Mouse (Mus musculus) kidney, postnatal 0 days (tissue): Measurements from ENCODE around the gene Elfn1. TPM values are rescaled to one million over a fixed set of nuclear protein-coding genes. Genes with fewer than 3 reads are reported as not detected.
A peak's percentile ranks its signal among the peaks of the same experiment; 100 is the strongest.

Experiments
- ATAC-seq: fragments of 200-750 bp; cut with Nextera tagmentation; replicated peaks from 2 replicates; pipeline ENCODE4 v1.8.0; 2017; ENCODE audit warnings: low read depth, moderate number of reproducible peaks, moderate TSS enrichment, moderate library complexity; ENCODE audit not compliant: low FRiP score
- DNase-seq: peaks from one replicate; pipeline ENCODE4 v3.0.0-alpha.2; 2016; ENCODE audit warnings: low spot score
- H3K27ac ChIP-seq: fragments of 300-500 bp; sonication (generic); 2 replicates; pipeline ENCODE4 v1.5.1; 2014; ENCODE audit warnings: mild to moderate bottlenecking
- H3K27me3 ChIP-seq: fragments of 300-500 bp; sonication (generic); 2 replicates; pipeline ENCODE4 v1.6.1; 2014; ENCODE audit warnings: low read length, mixed read lengths; ENCODE audit not compliant: insufficient read depth
- H3K36me3 ChIP-seq: fragments of 300-500 bp; sonication (generic); 2 replicates; pipeline ENCODE4 v1.6.1; 2014; ENCODE audit warnings: low read length, mixed read lengths; ENCODE audit not compliant: insufficient read depth
- H3K4me1 ChIP-seq: fragments of 300-500 bp; sonication (generic); replicated peaks from 2 replicates; pipeline ENCODE4 v1.6.1; 2014; ENCODE audit warnings: antibody characterized with exemption, low read length, mixed read lengths; ENCODE audit not compliant: insufficient read depth
- H3K4me2 ChIP-seq: fragments of 300-500 bp; sonication (generic); 2 replicates; pipeline ENCODE4 v1.6.1; 2014; ENCODE audit warnings: mild to moderate bottlenecking, low read length, moderate library complexity, mixed read lengths
- H3K4me3 ChIP-seq: fragments of 300-500 bp; sonication (generic); replicated peaks from 2 replicates; pipeline ENCODE4 v1.5.1; 2014; ENCODE audit warnings: low read depth, low read length
- H3K9ac ChIP-seq: fragments of 300-500 bp; sonication (generic); 2 replicates; pipeline ENCODE4 v1.6.1; 2014; ENCODE audit warnings: low read depth, low read length
- H3K9me3 ChIP-seq: fragments of 300-500 bp; sonication (generic); replicated peaks from 2 replicates; pipeline ENCODE4 v1.6.1; 2016; ENCODE audit warnings: low read length, inconsistent platforms, mixed read lengths
- CTCF ChIP-seq: IDR thresholded peaks from 2 replicates; pipeline ENCODE4 v1.5.1; 2016; ENCODE audit warnings: antibody characterized with exemption, low read depth, mild to moderate bottlenecking, moderate library complexity
- WGBS: fragments of 180-500 bp; shearing (Covaris S2); extraction: QIAGEN DNeasy Blood & Tissue Kit; methylation state at CpG from one replicate; pipeline ENCODE4 v1.1.7; 2014; 5-methylcytosine and 5-hydroxymethylcytosine counted together
- polyA plus RNA-seq: library from polyadenylated mRNA; unstranded; fragments of >200 nt; fragmentation: Nextera tagmentation; extraction: Ambion mirVana; gene quantifications from 2 replicates; pipeline ENCODE4 v1.2.1, GENCODE M21; 2015

The Elfn1 gene
- polyA plus RNA-seq, 1 experiment from 2014 or later, result 0.33 TPM

GRCm38 (mm10) chr5:139908811-139909627 is 1.3 kb downstream of the Elfn1 start:
- H3K36me3 ChIP-seq, result no peaks in the 10 kb centered on the region
- WGBS, result under 1% methylated on average over 49 of the region's 50 CpGs
- H3K4me2 ChIP-seq, result peak overlapping the region; percentile 99
- H3K9ac ChIP-seq, result peak overlapping the region; percentile 55
- peak overlapping the region; percentile 61 for H3K4me3 ChIP-seq
- no peak for ATAC-seq
- H3K4me1 ChIP-seq, result peaks cover 32% of the 10 kb centered on the region
- H3K27ac ChIP-seq, result no peak overlapping the region
- no peak for TF ChIP-seq CTCF
- H3K27me3 ChIP-seq, result peaks cover 73% of the 10 kb centered on the region
- no peak for DNase-seq
- H3K9me3 ChIP-seq, result no peaks in the 10 kb centered on the region

GRCm38 (mm10) chr5:139909710-139910550 is 2.2 kb downstream of the Elfn1 start:
- H3K9ac ChIP-seq, result no peak overlapping the region
- H3K4me3 ChIP-seq, result 0 out of 2 replicates have a peak overlapping the region, but pooled peaks have one; percentile 13
- H3K4me2 ChIP-seq, result peak overlapping the region; percentile 99
- peaks cover 32% of the 10 kb centered on the region for H3K4me1 ChIP-seq
- no peak overlapping the region for H3K27ac ChIP-seq
- H3K36me3 ChIP-seq, result no peaks in the 10 kb centered on the region
- H3K9me3 ChIP-seq, result no peaks in the 10 kb centered on the region
- TF ChIP-seq CTCF, result no peak
- under 1% methylated on average over 29 of the region's 29 CpGs for WGBS
- peaks cover 79% of the 10 kb centered on the region for H3K27me3 ChIP-seq
- DNase-seq (peak; percentile 29), ATAC-seq (no peak)

- no peak for TF ChIP-seq CTCF
- peaks cover 32% of the 10 kb centered on the region for H3K4me1 ChIP-seq
- H3K9ac ChIP-seq, result no peak overlapping the region
- 28% methylated on average over 3 of the region's 3 CpGs for WGBS
- H3K9me3 ChIP-seq, result no peaks in the 10 kb centered on the region
- DNase-seq (no peak), ATAC-seq (no peak)
- peaks cover 76% of the 10 kb centered on the region for H3K27me3 ChIP-seq
- H3K27ac ChIP-seq, result no peak overlapping the region
- H3K4me3 ChIP-seq, result 0 out of 2 replicates have a peak overlapping the region, but pooled peaks have one; percentile 13
- no peaks in the 10 kb centered on the region for H3K36me3 ChIP-seq
- H3K4me2 ChIP-seq, result no peak overlapping the region
Measured at GRCm38 (mm10) chr5:139910755-139911300, 3.1 kb downstream of the Elfn1 start.

- no peak for TF ChIP-seq CTCF
- Histone ChIP-seq H3K27ac (no peak overlapping the region), H3K36me3 (no peaks in the 10 kb centered on the region), H3K9me3 (no peaks in the 10 kb centered on the region), H3K9ac (no peak overlapping the region), H3K27me3 (peaks cover 74% of the 10 kb centered on the region), H3K4me1 (peaks cover 32% of the 10 kb centered on the region), H3K4me2 (peak overlapping the region; percentile 91), H3K4me3 (no peak overlapping the region)
- no peak for ATAC-seq
- DNase-seq, result no peak
- WGBS, result 8% methylated on average over 19 of the region's 19 CpGs
Measured at GRCm38 (mm10) chr5:139911506-139911905, 3.8 kb downstream of the Elfn1 start.

GRCm38 (mm10) chr5:139912121-139912771 is 4.5 kb downstream of the Elfn1 start:
- Histone ChIP-seq H3K9me3 (no peaks in the 10 kb centered on the region), H3K4me3 (peak overlapping the region; percentile 45), H3K27ac (no peak overlapping the region), H3K36me3 (no peaks in the 10 kb centered on the region), H3K4me1 (peaks cover 32% of the 10 kb centered on the region), H3K9ac (peak overlapping the region; percentile 51), H3K4me2 (peak overlapping the region; percentile 91), H3K27me3 (peaks cover 66% of the 10 kb centered on the region)
- peak; percentile 37 for DNase-seq
- WGBS, result under 1% methylated on average over 28 of the region's 64 CpGs
- ATAC-seq, result no peak
- TF ChIP-seq CTCF, result no peak
